Mouse (Mus musculus) bone marrow, adult 2 months (tissue): ENCODE measurements around the gene Dlg2. TPM values are rescaled to one million over a fixed set of nuclear protein-coding genes. Genes with fewer than 3 reads are reported as not detected.

ENCODE experiments used
- H3K27ac ChIP-seq: fragments of 200-500 bp; 2 replicates; pipeline ENCODE4 v1.5.1; 2012; ENCODE audit warnings: low read depth, mild to moderate bottlenecking, control low read depth, inconsistent platforms, low read length; ENCODE audit not compliant: control insufficient read depth, poor library complexity, insufficient read depth
- H3K4me1 ChIP-seq: fragments of 200-500 bp; 2 replicates; pipeline ENCODE4 v1.6.1; 2011; ENCODE audit warnings: low read length; ENCODE audit not compliant: control insufficient read depth, insufficient read depth
- H3K4me3 ChIP-seq: fragments of 200-500 bp; replicated peaks from 2 replicates; pipeline ENCODE3; 2011; ENCODE audit warnings: mild to moderate bottlenecking, low read depth, low read length, control low read depth; ENCODE audit not compliant: control insufficient read depth
- CTCF ChIP-seq: fragments of 200-500 bp; IDR thresholded peaks from 2 replicates; pipeline ENCODE4 v1.5.1; 2011; ENCODE audit warnings: low read length, control low read depth; ENCODE audit not compliant: control insufficient read depth, insufficient read depth
- POLR2A ChIP-seq: fragments of 200-500 bp; IDR thresholded peaks from 2 replicates; pipeline ENCODE4 v1.6.1; 2011; ENCODE audit warnings: low read depth, mild to moderate bottlenecking, control low read depth, low read length, borderline replicate concordance; ENCODE audit not compliant: control insufficient read depth
- WGBS: fragments of 180-500 bp; shearing (Covaris S2); methylation state at CpG from one replicate; pipeline ENCODE4 v1.1.7; 2018; 5-methylcytosine and 5-hydroxymethylcytosine counted together
- polyA plus RNA-seq: library from polyadenylated mRNA; stranded (reverse); fragments of >200 nt; gene quantifications from 2 replicates; pipeline ENCODE4 v1.2.4, GENCODE M21; 2011; ENCODE audit warnings: low replicate concordance; ENCODE audit not compliant: missing spikeins, insufficient read depth, insufficient read length

Gene Dlg2
- polyA plus RNA-seq, 1 experiment: 11.7 TPM

DNA sequence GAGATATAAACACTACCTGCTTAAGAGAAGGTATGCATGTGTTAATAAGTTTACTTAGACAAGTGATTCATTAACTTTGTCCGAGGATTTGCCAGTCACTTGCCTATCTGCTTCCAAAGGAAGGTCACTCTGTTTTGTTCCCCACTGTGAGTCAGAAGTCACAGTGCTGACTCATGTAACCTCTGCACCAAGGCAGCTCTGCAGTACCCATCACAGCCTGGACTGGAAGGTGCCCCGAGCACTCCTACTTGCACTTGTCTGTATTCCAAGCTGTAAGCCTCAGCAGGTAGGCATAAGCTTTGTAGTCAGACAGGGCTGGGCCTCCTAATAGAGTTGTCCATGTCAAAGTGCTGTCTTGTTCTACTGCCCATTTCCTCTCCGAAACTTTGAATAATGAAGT, 1782.2 kb downstream of the Dlg2 start:
- Histone ChIP-seq H3K27ac (no peak overlapping the region), H3K4me3 (no peak overlapping the region), H3K4me1 (no peaks in the 10 kb centered on the region)
- 59% methylated on average over 3 of the region's 3 CpGs for WGBS
- no peak for TF ChIP-seq CTCF
- TF ChIP-seq POLR2A: no peak

DNA sequence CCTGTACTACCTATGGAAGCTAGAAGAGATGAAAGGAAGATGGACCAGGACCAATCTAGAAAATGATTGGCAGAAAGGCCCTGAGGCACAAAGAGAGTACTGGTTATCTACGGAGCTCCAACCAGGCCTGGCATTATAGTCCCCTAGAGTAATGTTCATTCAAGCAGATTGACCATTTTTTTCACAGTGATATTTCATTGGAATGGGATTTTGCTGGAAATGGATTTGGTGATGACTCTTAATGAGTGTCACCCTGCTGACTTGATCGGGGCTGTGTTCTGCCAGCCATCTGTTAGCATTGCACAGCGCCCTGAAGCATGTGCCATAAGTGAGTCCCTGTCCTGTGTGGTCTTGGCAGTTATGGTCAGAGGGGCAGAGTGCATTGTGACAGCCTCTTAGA, 1787.9 kb downstream of the Dlg2 start:
- H3K4me3 ChIP-seq: no peak overlapping the region
- no peaks in the 10 kb centered on the region for H3K4me1 ChIP-seq
- H3K27ac ChIP-seq: no peak overlapping the region
- 82% methylated on average over 3 of the region's 3 CpGs for WGBS
- TF ChIP-seq CTCF (no peak), POLR2A (no peak)

DNA sequence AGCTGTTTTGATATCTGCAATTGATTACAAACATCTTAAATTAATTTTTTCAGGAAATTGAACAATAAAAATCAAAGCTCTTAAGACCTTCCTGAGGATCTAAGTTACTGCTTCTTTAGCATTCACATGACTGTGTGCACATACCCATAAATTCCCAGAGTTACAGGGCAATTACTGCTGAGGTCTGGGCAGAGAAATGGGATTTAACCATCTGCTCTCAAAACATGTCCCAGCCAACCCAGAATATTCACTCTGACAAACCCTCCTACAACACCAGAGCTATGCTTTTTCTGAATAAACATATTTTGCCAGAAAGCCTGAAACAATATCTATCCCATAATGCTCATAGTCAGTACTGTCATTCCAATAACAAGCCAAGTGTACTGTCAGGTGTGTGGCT, 1788.5 kb downstream of the Dlg2 start:
- Histone ChIP-seq H3K27ac (no peak overlapping the region), H3K4me3 (no peak overlapping the region), H3K4me1 (no peaks in the 10 kb centered on the region)
- TF ChIP-seq POLR2A (no peak), CTCF (no peak)

DNA sequence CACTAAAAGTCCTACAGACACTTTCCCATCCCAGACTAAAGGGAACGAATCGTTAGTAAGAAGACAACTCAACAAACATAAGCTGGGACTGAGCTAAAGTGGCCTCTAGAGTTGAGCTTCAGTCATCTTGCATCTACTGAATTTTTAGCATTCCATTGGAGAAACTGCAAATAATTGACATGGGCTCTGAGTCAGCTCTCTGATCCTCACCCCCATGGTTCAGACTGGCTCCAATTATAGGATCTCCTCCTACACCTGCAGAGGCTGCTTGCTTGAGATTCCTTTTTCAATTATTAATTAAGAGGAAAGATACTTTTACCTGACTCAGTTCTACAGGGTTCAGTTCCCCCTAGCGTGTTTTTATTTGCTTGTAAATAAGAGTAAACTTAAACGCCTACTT, 1798.9 kb downstream of the Dlg2 start:
- Histone ChIP-seq H3K27ac (no peak overlapping the region), H3K4me1 (no peaks in the 10 kb centered on the region), H3K4me3 (no peak overlapping the region)
- TF ChIP-seq CTCF (no peak), POLR2A (no peak)
- WGBS: 73% methylated on average over 4 of the region's 4 CpGs

DNA sequence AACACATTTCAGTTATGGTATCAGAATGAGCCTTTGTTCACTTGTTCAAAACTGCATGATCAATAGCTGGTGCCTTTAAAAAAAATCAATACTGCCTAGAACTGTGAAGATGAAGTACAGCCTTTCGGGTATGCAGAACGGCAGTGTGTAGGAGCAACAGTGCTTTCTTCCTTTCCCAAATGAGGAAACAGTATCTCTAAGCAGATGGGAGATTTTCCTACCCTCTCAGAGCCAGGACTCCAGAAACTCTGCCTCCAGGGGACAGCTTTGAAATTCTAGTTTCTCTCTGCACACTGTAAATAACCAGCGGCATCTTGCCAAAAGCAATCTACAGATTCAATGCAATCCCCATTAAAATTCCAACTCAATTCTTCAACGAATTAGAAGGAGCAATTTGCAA, 1801.2 kb downstream of the Dlg2 start:
- no peak overlapping the region for H3K27ac ChIP-seq
- no peak overlapping the region for H3K4me3 ChIP-seq
- no peak for TF ChIP-seq POLR2A
- no peak for TF ChIP-seq CTCF
- H3K4me1 ChIP-seq: no peaks in the 10 kb centered on the region
- 73% methylated on average over 4 of the region's 4 CpGs for WGBS

DNA sequence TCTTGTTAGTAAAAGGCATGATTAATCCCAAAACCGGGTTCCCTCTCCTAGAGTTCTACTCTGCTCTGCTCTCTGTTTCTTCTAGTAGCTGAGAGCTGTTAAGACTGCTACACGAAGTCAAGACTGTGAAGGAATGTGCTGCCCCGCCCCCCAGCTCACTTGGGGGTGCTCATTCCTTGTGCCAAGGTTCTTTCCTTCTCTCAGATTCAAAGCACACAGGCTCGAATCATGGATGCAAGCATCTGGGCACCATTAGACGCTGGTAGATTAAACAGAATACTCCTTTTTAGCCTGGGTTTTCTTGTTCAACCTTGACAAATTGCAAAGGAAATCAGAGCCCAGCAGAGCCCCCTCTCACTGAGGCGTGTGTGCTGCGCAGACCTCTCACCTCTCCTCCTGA, 1804.5 kb downstream of the Dlg2 start:
- no peaks in the 10 kb centered on the region for H3K4me1 ChIP-seq
- WGBS: 66% methylated on average over 7 of the region's 7 CpGs
- no peak overlapping the region for H3K27ac ChIP-seq
- no peak overlapping the region for H3K4me3 ChIP-seq
- TF ChIP-seq POLR2A (no peak), CTCF (no peak)

DNA sequence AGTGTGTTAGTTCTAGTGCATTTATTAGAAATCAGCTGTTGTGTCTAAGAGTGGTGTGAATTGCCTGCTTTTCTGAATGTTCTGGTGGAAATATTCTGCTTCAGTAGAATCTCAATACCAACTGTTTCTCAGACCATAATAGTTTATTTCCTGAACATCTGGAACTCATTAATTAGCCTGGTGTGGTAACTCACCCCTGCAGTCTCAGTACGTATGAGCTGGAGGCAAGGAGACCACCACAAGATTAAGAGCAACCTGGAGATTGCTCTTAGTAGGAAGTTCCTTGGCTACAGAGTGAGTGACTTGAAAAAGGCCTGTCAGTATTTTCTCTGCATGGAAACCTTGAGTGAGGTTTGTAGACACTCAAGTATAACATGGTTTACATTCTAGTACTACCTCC, 1810.6 kb downstream of the Dlg2 start:
- TF ChIP-seq POLR2A (no peak), CTCF (no peak)
- Histone ChIP-seq H3K4me1 (no peaks in the 10 kb centered on the region), H3K4me3 (no peak overlapping the region), H3K27ac (no peak overlapping the region)
- 29% methylated on average over 1 of the region's 1 CpGs for WGBS

DNA sequence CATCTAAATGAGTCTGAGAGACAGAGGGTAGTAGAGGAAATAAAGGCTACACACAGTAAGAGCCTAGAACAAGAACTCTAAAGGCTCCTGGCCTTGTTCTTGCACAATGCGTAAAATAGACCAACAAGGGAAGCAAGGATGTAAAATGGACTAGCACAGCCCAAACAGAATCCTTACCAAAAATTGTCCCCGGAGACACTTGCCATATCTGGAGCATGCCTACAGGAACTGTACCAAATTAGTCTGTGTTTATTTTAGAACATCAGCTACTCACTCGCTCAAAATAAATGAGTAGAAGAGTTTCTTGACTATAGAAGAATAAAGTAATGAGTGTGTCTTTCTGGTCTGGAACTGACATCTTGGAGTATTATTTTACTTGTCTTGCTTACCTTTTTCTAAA, 1812.3 kb downstream of the Dlg2 start:
- H3K4me1 ChIP-seq: no peaks in the 10 kb centered on the region
- H3K27ac ChIP-seq: no peak overlapping the region
- no peak for TF ChIP-seq CTCF
- TF ChIP-seq POLR2A: no peak
- 81% methylated on average over 3 of the region's 3 CpGs for WGBS
- no peak overlapping the region for H3K4me3 ChIP-seq

DNA sequence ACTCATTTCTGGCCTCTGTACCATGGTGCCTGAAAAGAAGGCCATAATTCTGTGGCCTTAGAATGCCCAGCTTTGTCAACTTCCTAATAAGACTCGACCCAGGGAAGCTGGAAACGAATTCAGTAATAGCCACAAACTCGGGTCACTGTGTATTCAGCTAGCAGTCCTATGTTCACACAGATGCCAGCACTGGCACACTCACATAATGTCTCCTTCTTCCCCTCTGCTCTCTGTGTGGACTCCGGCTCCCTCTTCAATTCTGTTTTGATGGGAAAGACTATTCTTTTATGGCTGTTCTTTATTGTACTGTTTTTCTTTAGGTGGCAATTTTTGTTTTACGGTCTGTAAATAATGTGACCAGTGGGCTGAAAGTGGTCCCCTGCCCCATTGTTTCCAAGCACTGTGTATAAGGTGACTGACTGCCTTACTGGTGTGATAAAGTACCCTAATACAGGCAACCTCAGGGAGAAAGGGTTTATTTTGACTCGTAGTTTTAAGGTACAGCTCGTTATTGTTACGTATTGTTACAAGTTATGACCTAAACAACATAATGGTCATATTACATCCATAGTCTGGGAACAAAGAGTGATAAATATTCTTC, 1816.5 kb downstream of the Dlg2 start:
- WGBS: 73% methylated on average over 8 of the region's 8 CpGs
- TF ChIP-seq POLR2A (no peak), CTCF (no peak)
- H3K27ac ChIP-seq: no peak overlapping the region
- no peaks in the 10 kb centered on the region for H3K4me1 ChIP-seq
- H3K4me3 ChIP-seq: no peak overlapping the region

DNA sequence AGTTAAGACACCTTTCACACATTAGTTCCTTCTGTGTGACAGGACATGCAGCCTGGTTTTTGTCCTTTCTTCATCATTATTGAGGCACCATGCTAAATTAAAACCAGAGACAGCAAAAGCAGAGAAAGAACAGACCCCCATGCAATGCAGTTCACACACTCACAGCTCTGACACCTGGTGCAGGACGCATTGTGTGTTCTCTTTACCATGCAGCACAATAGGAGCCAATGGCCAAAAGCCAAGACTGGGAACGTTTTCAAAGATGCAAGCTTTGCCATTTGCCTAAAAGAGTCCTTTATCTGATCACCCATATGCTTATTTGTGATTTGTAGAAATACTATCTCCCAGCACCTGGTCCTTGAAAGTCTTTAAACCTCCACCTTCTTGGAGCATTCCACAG, 1824.6 kb downstream of the Dlg2 start:
- H3K4me3 ChIP-seq: no peak overlapping the region
- WGBS: 59% methylated on average over 2 of the region's 2 CpGs
- no peak overlapping the region for H3K27ac ChIP-seq
- TF ChIP-seq POLR2A: no peak
- TF ChIP-seq CTCF: no peak
- H3K4me1 ChIP-seq: no peaks in the 10 kb centered on the region
